Comparison of ENCODE assay signal across 8 mouse cellular contexts in genomic region chr19:41086700-41087099, GRCm38 (mm10). TPM values are rescaled to one million over a fixed set of nuclear protein-coding genes. Genes with fewer than 3 reads are reported as not detected.
DNase-seq lines count a peak whose midpoint lies in the region; ATAC-seq lines count a peak whose summit lies in the region.

No protein-coding gene starts in this region.

- no peaks in the 10 kb centered on the region for H3K4me1 ChIP-seq in hindbrain, embryonic 16.5 days (ENCODE audit: control insufficient read depth, insufficient read depth, low read depth, low read length)

- 0 out of 2 replicates have a peak, but pooled peaks cover 2% of the 10 kb centered on the region for H3K27me3 ChIP-seq in hindbrain, embryonic 16.5 days (replicated peaks; ENCODE audit: control insufficient read depth, insufficient read depth, low read length)

- H3K36me3 ChIP-seq in hindbrain, embryonic 16.5 days (ENCODE audit: control insufficient read depth, insufficient read depth, low read length): no peaks in the 10 kb centered on the region

- ATAC-seq in CD4-positive, CD25-positive, alpha-beta regulatory T cell, adult 4 months: no peak
- peak; percentile 63 for ATAC-seq in hindbrain, embryonic 16.5 days
- ATAC-seq in megakaryocyte-erythroid progenitor cell, adult 5-6 weeks (replicated peaks; ENCODE audit: low FRiP score, low TSS enrichment, poor library complexity, severe bottlenecking): peak; percentile 76

- no peaks in the 10 kb centered on the region for H3K9me3 ChIP-seq in hindbrain, embryonic 16.5 days (ENCODE audit: control insufficient read depth, low read length)

- WGBS in hindbrain, embryonic 16.5 days: 9% methylated on average over 2 of the region's 2 CpGs

- H3K4me2 ChIP-seq in hindbrain, embryonic 16.5 days (ENCODE audit: low read length): no peak overlapping the region

- DNase-seq in CD4-positive, CD25-positive, alpha-beta regulatory T cell, adult 2 months (ENCODE audit: low read depth, low spot score): peak; percentile 75
- peak; percentile 75 for DNase-seq in cerebellum, adult 9-11 months
- DNase-seq in frontal cortex, postnatal 25 days (ENCODE audit: low spot score in 2 of 2): peak; percentile 51 to 82
- DNase-seq in left cerebral cortex, adult 11 months (ENCODE audit: low spot score): peak; percentile 81
- DNase-seq in right cerebral cortex, postnatal 25 days: peak; percentile 69

- no peak overlapping the region for H3K4me3 ChIP-seq in hindbrain, embryonic 16.5 days (ENCODE audit: low read length)

- H3K9ac ChIP-seq in hindbrain, embryonic 16.5 days (ENCODE audit: low read depth, low read length): no peak overlapping the region

- no peak overlapping the region for H3K27ac ChIP-seq in hindbrain, embryonic 16.5 days (ENCODE audit: low read depth, low read length)

RNA-seq across cellular contexts. Expression of gene Opalin, which starts 9.8 kb away (rescaled TPM):
- not detected for polyA plus RNA-seq in CD4-positive, CD25-positive, alpha-beta regulatory T cell, adult 4 months (2017; shearing (Covaris generic))
- polyA plus RNA-seq in hindbrain, embryonic 16.5 days (2015; fragmentation: Nextera tagmentation; extraction: Ambion mirVana): not detected in 2 replicates
- not detected in 2 replicates for total RNA-seq in megakaryocyte-erythroid progenitor cell, adult 5-6 weeks (2014; fragmentation: Nextera tagmentation)
- total RNA-seq in megakaryocyte-erythroid progenitor cell, adult 5-6 weeks (2017): not detected in 2 replicates

RNA-seq across cellular contexts. Expression of gene Dntt, which starts 57.6 kb away (rescaled TPM):
- under 1 TPM; 0.54 to 0.66 TPM for polyA plus RNA-seq in CD4-positive, CD25-positive, alpha-beta regulatory T cell, adult 4 months (2017; shearing (Covaris generic))
- 0.10 TPM in 1 of 2 replicates, not detected in the other for polyA plus RNA-seq in hindbrain, embryonic 16.5 days (2015; fragmentation: Nextera tagmentation; extraction: Ambion mirVana)
- 3.4 and 40.7 TPM in 2 replicates for total RNA-seq in megakaryocyte-erythroid progenitor cell, adult 5-6 weeks (2014; fragmentation: Nextera tagmentation)
- 10.3 and 10.6 TPM in 2 replicates for total RNA-seq in megakaryocyte-erythroid progenitor cell, adult 5-6 weeks (2017)
